Mouse (Mus musculus): ENCODE data around the gene Fbln2. TPM values are rescaled to one million over a fixed set of nuclear protein-coding genes. Genes with fewer than 3 reads are reported as not detected.

Gene Fbln2
- polyA plus RNA-seq, 1 experiment from 2014 or later = 29.7 TPM

GRCm38 (mm10) chr6:91186934-91187333, 25.3 kb upstream of the Fbln2 start:
- 74% methylated on average over 6 of the region's 6 CpGs for WGBS

GRCm38 (mm10) chr6:91187871-91188270, 24.4 kb upstream of the Fbln2 start:
- ATAC-seq = no peak
- Histone ChIP-seq H3K27me3 (replicated peaks; ENCODE audit: control insufficient read depth, insufficient read depth, low read length) (no peaks in the 10 kb centered on the region), H3K4me3 (ENCODE audit: low read length) (no peak overlapping the region), H3K36me3 (ENCODE audit: control insufficient read depth, insufficient read depth, low read length) (no peaks in the 10 kb centered on the region), H3K9ac (ENCODE audit: low read depth, low read length) (no peak overlapping the region), H3K4me2 (ENCODE audit: low read length) (no peak overlapping the region), H3K27ac (ENCODE audit: low read depth, low read length) (no peak overlapping the region), H3K9me3 (ENCODE audit: control insufficient read depth, low read length) (no peaks in the 10 kb centered on the region), H3K4me1 (ENCODE audit: control insufficient read depth, insufficient read depth, low read depth, low read length) (no peaks in the 10 kb centered on the region; the same call in 1 of the 2 replicates)
- 74% methylated on average over 3 of the region's 3 CpGs for WGBS

More at GRCm38 (mm10) chr6:91186934-91187333, 25.3 kb upstream of the Fbln2 start:
- no peak overlapping the region for H3K4me3 ChIP-seq (ENCODE audit: low read length)
- ATAC-seq = peak; percentile 53; the same call in 1 of the 2 replicates
- no peak overlapping the region for H3K4me2 ChIP-seq (ENCODE audit: low read length)
- H3K27me3 ChIP-seq (replicated peaks; ENCODE audit: control insufficient read depth, insufficient read depth, low read length) = no peaks in the 10 kb centered on the region
- H3K4me1 ChIP-seq (ENCODE audit: control insufficient read depth, insufficient read depth, low read depth, low read length) = no peaks in the 10 kb centered on the region; the same call in 1 of the 2 replicates
- H3K9me3 ChIP-seq (ENCODE audit: control insufficient read depth, low read length) = no peaks in the 10 kb centered on the region
- H3K9ac ChIP-seq (ENCODE audit: low read depth, low read length) = no peak overlapping the region
- no peaks in the 10 kb centered on the region for H3K36me3 ChIP-seq (ENCODE audit: control insufficient read depth, insufficient read depth, low read length)
- no peak overlapping the region for H3K27ac ChIP-seq (ENCODE audit: low read depth, low read length)

DNA sequence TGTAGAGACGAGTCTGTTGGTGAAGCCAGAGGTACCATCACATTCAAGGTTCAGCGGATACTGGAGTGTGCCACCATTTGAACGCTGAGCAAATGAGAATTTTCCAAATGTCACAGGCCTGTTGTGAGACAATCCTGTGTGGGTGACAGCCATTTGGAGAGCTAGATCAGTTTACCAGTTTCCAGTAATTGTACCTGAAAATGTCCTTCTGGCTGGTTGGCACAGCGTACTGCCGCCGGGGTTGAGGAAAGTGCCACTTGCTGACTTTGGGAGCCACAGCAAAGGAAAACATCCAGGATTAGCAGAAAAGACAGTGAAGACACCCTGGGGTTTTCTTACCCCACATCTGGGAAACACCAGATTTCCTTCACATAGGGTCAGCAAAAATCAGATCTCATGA, 22.3 kb upstream of the Fbln2 start:
- H3K4me1 ChIP-seq (ENCODE audit: control insufficient read depth, insufficient read depth, low read depth, low read length) = no peaks in the 10 kb centered on the region; the same call in 1 of the 2 replicates
- no peaks in the 10 kb centered on the region for H3K36me3 ChIP-seq (ENCODE audit: control insufficient read depth, insufficient read depth, low read length)
- no peak overlapping the region for H3K4me2 ChIP-seq (ENCODE audit: low read length)
- no peaks in the 10 kb centered on the region for H3K27me3 ChIP-seq (replicated peaks; ENCODE audit: control insufficient read depth, insufficient read depth, low read length)
- 88% methylated on average over 6 of the region's 6 CpGs for WGBS
- no peaks in the 10 kb centered on the region for H3K9me3 ChIP-seq (ENCODE audit: control insufficient read depth, low read length)
- ATAC-seq = no peak
- no peak overlapping the region for H3K27ac ChIP-seq (ENCODE audit: low read depth, low read length)
- H3K9ac ChIP-seq (ENCODE audit: low read depth, low read length) = no peak overlapping the region
- H3K4me3 ChIP-seq (ENCODE audit: low read length) = no peak overlapping the region

DNA sequence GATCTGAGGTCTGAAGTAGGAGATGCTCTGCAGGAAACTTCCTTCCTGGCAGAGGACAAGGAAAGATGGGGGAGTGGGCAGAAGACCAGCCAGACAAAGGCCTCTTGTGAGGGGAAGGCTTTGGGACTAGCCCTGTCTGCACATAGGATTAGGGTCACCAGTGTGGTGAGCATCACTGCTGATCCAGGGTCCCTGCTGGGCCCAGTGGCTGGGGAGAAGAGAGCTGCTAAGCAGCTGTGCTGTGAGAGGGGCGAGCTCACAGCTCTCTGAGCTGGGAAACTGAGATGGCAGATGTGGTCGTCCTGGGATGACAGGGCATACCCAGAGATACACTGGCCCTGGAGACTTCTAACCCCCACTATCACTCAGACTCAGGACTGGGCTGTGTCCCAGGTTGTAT, 20.8 kb upstream of the Fbln2 start:
- Histone ChIP-seq H3K27ac (ENCODE audit: low read depth, low read length) (no peak overlapping the region), H3K4me2 (ENCODE audit: low read length) (no peak overlapping the region), H3K36me3 (ENCODE audit: control insufficient read depth, insufficient read depth, low read length) (no peaks in the 10 kb centered on the region), H3K9me3 (ENCODE audit: control insufficient read depth, low read length) (no peaks in the 10 kb centered on the region), H3K4me3 (ENCODE audit: low read length) (no peak overlapping the region), H3K9ac (ENCODE audit: low read depth, low read length) (no peak overlapping the region), H3K4me1 (ENCODE audit: control insufficient read depth, insufficient read depth, low read depth, low read length) (no peaks in the 10 kb centered on the region; the same call in 1 of the 2 replicates), H3K27me3 (replicated peaks; ENCODE audit: control insufficient read depth, insufficient read depth, low read length) (no peaks in the 10 kb centered on the region)
- WGBS = 48% methylated on average over 2 of the region's 2 CpGs
- no peak for ATAC-seq

- Histone ChIP-seq H3K9me3 (ENCODE audit: control insufficient read depth, low read length) (no peaks in the 10 kb centered on the region), H3K4me1 (ENCODE audit: control insufficient read depth, insufficient read depth, low read depth, low read length) (no peaks in the 10 kb centered on the region; the same call in 1 of the 2 replicates), H3K27ac (ENCODE audit: low read depth, low read length) (no peak overlapping the region), H3K9ac (ENCODE audit: low read depth, low read length) (no peak overlapping the region), H3K27me3 (replicated peaks; ENCODE audit: control insufficient read depth, insufficient read depth, low read length) (no peaks in the 10 kb centered on the region), H3K36me3 (ENCODE audit: control insufficient read depth, insufficient read depth, low read length) (no peaks in the 10 kb centered on the region), H3K4me2 (ENCODE audit: low read length) (no peak overlapping the region), H3K4me3 (ENCODE audit: low read length) (no peak overlapping the region)
- 85% methylated on average over 3 of the region's 3 CpGs for WGBS
- ATAC-seq = no peak
Measured at GRCm38 (mm10) chr6:91192421-91192820, 19.8 kb upstream of the Fbln2 start.

DNA sequence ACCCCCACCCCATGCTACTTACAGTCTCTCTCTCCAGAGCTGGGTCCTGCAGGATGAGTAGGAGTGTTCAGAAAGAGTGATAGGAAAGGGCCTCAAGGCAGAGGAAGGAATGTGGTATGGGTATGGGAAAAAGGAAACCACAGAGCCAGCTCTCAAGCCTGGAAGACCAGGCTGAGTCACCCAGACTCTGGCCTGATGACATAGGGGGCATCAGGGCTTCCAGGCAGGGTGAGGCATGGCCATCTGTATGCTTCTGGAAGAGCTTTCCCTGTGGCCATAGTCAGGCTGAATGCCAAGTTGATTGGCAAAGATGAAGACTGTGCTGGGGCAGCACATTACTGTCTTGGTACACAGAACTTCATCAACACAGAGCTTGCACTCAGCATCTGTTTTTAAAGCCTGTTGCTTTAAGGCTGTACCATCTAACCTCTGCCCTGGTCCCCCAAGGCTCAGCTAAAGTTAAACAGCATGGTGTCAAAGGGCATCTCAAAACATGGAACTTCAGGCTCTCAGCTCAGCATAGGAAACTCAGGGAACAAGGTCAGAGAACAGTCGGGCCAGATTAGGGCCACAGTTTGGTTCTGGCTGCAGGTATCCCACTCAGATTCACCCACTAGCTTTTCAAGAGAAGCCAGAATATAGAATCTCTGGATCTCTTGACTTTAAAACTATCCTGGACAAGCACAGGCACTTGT, 19.3 kb upstream of the Fbln2 start:
- Histone ChIP-seq H3K27me3 (replicated peaks; ENCODE audit: control insufficient read depth, insufficient read depth, low read length) (no peaks in the 10 kb centered on the region), H3K4me2 (ENCODE audit: low read length) (no peak overlapping the region), H3K4me3 (ENCODE audit: low read length) (no peak overlapping the region), H3K9me3 (ENCODE audit: control insufficient read depth, low read length) (no peaks in the 10 kb centered on the region), H3K9ac (ENCODE audit: low read depth, low read length) (no peak overlapping the region), H3K27ac (ENCODE audit: low read depth, low read length) (no peak overlapping the region), H3K4me1 (ENCODE audit: control insufficient read depth, insufficient read depth, low read depth, low read length) (no peaks in the 10 kb centered on the region; the same call in 1 of the 2 replicates), H3K36me3 (ENCODE audit: control insufficient read depth, insufficient read depth, low read length) (no peaks in the 10 kb centered on the region)
- WGBS = 84% methylated on average over 1 of the region's 1 CpGs
- ATAC-seq = no peak

DNA sequence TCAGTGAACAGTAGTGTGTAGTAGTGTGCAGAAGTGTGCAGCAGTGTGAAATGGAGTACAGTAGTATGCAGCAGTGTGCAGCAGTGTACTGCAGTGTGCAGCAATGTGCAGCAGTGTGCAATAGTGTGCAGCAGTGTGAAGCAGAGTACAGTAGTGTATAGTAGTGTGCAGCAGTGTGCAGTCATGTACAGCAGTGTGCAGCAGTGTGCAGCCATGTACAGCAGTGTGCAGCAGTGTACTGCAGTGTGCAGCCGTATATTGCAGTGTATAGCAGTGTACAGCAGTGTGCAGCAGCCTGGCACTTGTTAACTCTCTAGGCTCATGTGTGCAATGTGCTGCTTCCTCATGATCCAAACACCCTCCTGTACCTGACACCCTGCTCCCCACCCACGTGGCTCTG, 13.8 kb upstream of the Fbln2 start:
- Histone ChIP-seq H3K9ac (ENCODE audit: low read depth, low read length) (no peak overlapping the region), H3K4me2 (ENCODE audit: low read length) (no peak overlapping the region), H3K4me3 (ENCODE audit: low read length) (no peak overlapping the region), H3K27me3 (replicated peaks; ENCODE audit: control insufficient read depth, insufficient read depth, low read length) (no peaks in the 10 kb centered on the region), H3K36me3 (ENCODE audit: control insufficient read depth, insufficient read depth, low read length) (no peaks in the 10 kb centered on the region), H3K9me3 (ENCODE audit: control insufficient read depth, low read length) (no peaks in the 10 kb centered on the region), H3K27ac (ENCODE audit: low read depth, low read length) (no peak overlapping the region), H3K4me1 (ENCODE audit: control insufficient read depth, insufficient read depth, low read depth, low read length) (peaks cover 7% of the 10 kb centered on the region)
- peak; percentile 30; the same call in 1 of the 2 replicates for ATAC-seq
- WGBS = 65% methylated on average over 2 of the region's 2 CpGs

- Histone ChIP-seq H3K4me2 (ENCODE audit: low read length) (no peak overlapping the region), H3K36me3 (ENCODE audit: control insufficient read depth, insufficient read depth, low read length) (no peaks in the 10 kb centered on the region), H3K27ac (ENCODE audit: low read depth, low read length) (peak overlapping the region; percentile 52), H3K4me1 (ENCODE audit: control insufficient read depth, insufficient read depth, low read depth, low read length) (peaks cover 7% of the 10 kb centered on the region), H3K27me3 (replicated peaks; ENCODE audit: control insufficient read depth, insufficient read depth, low read length) (no peaks in the 10 kb centered on the region), H3K9me3 (ENCODE audit: control insufficient read depth, low read length) (no peaks in the 10 kb centered on the region), H3K4me3 (ENCODE audit: low read length) (no peak overlapping the region), H3K9ac (ENCODE audit: low read depth, low read length) (0 out of 2 replicates have a peak overlapping the region, but pooled peaks have one; percentile 26)
- ATAC-seq = peak; percentile 83
- 18% methylated on average over 8 of the region's 8 CpGs for WGBS
Measured at GRCm38 (mm10) chr6:91200429-91201188, 11.6 kb upstream of the Fbln2 start.

- no peaks in the 10 kb centered on the region for H3K27me3 ChIP-seq (replicated peaks; ENCODE audit: control insufficient read depth, insufficient read depth, low read length)
- H3K9ac ChIP-seq (ENCODE audit: low read depth, low read length) = no peak overlapping the region
- 65% methylated on average over 8 of the region's 8 CpGs for WGBS
- no peak overlapping the region for H3K27ac ChIP-seq (ENCODE audit: low read depth, low read length)
- H3K4me2 ChIP-seq (ENCODE audit: low read length) = no peak overlapping the region
- H3K4me3 ChIP-seq (ENCODE audit: low read length) = no peak overlapping the region
- no peaks in the 10 kb centered on the region for H3K9me3 ChIP-seq (ENCODE audit: control insufficient read depth, low read length)
- H3K4me1 ChIP-seq (ENCODE audit: control insufficient read depth, insufficient read depth, low read depth, low read length) = peaks cover 7% of the 10 kb centered on the region
- no peak for ATAC-seq
- H3K36me3 ChIP-seq (ENCODE audit: control insufficient read depth, insufficient read depth, low read length) = no peaks in the 10 kb centered on the region
Measured at GRCm38 (mm10) chr6:91201881-91202341, 10.3 kb upstream of the Fbln2 start.
